Mouse (Mus musculus) heart, postnatal 10 days (tissue): ENCODE measurements around the gene Asap3. TPM values are rescaled to one million over a fixed set of nuclear protein-coding genes. Genes with fewer than 3 reads are reported as not detected.

Experiments used
- DNase-seq, 2 experiments: peaks; one replicate each; pipeline ENCODE4 v3.0.0; 2021
- intact Hi-C: fragments of 180-260 bp; cut with DNase I; formaldehyde crosslinking; loops from one replicate; pipeline ENCODE4 v1.15.1; 2025
- total RNA-seq, 2 experiments: library from RNA; stranded (reverse); gene quantifications; 2 replicates each; pipeline ENCODE4 v1.2.3; 2021

The Asap3 gene
- 10 to 100 TPM in 1 of 2 experiments, 1 to 10 TPM in 1; 5.7 to 10.8 TPM for total RNA-seq

- peak; percentile 97 to 98 for DNase-seq
- intact Hi-C loops: no loop called here
These were observed at the start of gene Asap3 for GRCm38 (mm10) chr4:136206033-136206893. Gene Asap3, plus strand, starts transcription at chr4:136206365.

GRCm38 (mm10) chr4:136158498-136158897 is 47.7 kb upstream of the Asap3 start:
- intact Hi-C loops: no loop called here
- DNase-seq: no peak

GRCm38 (mm10) chr4:136159802-136160397 is 46.3 kb upstream of the Asap3 start:
- peak; percentile 80 to 86 for DNase-seq
- intact Hi-C loops: loop anchor here (1.0 to 5.0 kb wide), 2 partner anchors 90 to 198 kb away; partner anchors contain the start of gene Gale

DNA sequence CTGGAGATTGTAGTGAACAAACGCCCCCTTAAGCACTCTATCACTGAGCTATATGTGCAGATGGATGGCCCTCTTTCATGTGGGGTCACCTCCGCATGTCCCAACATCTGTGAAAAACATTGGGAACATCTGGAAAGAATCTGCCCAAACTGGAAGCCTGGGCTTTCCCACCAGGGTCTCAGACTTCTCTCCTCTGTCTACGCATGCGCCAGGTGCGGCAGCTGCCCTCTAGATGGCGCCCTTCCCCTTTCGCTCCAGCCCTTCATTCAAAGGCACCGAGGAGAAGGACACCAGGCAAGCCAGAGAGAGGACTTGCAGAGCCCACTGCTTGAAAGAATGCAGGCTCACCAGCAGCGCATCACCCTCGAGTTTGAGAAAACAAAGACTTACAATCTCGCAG is 42.7 kb upstream of the Asap3 start:
- intact Hi-C loops: loop anchor here (1.0 to 5.0 kb wide), 2 partner anchors 37 to 201 kb away; partner anchors contain the start of gene Gale
- peak; percentile 89 to 95 for DNase-seq

DNA sequence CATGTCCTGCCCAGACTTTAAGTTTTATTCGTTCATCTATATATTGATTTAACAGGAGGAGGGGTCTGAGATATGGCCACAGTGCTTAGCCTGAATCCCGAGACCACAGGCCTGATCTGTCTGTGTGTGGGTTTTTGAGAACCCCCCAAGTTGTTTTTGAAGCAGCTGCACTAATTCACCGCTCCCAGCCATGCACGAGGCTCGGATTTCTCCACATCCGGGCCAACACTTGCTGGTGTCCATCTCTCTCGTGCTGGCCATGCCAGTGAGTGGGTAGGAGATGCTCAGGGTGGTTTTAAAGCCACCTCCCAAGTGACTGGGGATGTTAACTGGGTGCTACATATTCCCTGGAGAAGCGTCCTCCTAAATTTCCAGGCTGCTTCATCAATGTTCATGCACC is 41.2 kb upstream of the Asap3 start:
- no peak for DNase-seq
- intact Hi-C loops: loop anchor here (5.0 kb wide), 1 partner anchor 203 kb away; the partner anchor contains the start of gene Gale

GRCm38 (mm10) chr4:136167701-136168100 is 38.5 kb upstream of the Asap3 start:
- no peak for DNase-seq
- intact Hi-C loops: no loop called here

- DNase-seq: no peak
These were observed 35.8 kb upstream of the Asap3 start for GRCm38 (mm10) chr4:136170401-136170800.

DNA sequence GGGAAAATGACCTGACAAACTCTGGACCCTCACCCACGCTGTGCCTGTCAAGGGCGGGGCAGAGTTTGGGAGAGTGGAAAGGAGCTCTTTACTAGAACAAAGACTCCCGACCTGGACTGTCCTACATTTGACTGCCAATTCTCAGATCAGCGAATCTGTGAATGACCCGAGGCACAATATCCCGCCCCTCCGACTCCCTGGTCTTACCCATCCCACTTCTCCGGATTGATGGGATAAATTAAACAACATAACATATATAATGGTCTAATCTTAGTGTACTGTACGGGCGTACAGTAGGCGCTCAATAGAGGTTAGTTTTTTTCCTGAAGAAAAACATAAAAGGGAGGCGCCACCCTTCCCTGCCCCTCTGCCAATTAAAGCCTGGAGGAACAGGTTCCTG is 34.7 kb upstream of the Asap3 start:
- intact Hi-C loops: no loop called here
- DNase-seq: no peak

More at GRCm38 (mm10) chr4:136170401-136170800, 35.8 kb upstream of the Asap3 start:
- intact Hi-C loops: no loop called here

DNA sequence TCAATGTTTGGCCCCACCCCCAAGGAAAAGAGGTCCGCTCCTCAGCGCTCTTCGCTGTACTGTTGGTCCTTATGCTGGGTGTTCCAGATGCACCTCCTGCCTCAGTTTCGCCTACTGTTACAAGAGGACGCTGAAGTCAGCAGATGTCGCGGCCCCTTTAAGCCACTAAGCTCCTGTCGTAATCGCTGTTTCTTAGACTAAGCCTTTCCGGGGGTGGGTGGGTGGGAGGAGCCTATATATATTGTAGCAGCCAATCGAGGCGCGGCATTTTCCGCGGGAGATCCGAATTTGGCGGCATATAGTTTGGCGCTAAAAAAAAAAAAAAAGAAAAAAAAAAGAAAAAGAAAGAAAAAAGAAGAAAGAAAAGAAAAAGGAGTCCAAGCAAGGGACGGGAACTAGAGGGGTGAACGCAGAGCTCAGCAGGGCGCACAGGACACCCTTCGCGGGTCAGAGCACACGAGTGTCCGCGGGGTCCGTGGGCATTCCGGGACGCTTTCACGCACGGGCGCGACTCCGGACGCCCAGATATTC is 34.1 kb upstream of the Asap3 start, which contains the start of gene E2f2:
E2f2 (plus strand) TSS at position 384 of the 531 bp plus-strand sequence.
- intact Hi-C loops: no loop called here
- peak; percentile 74 to 81 for DNase-seq

- intact Hi-C loops: no loop called here
- peak; percentile 70 to 74 for DNase-seq
These were observed 33.5 kb upstream of the Asap3 start for GRCm38 (mm10) chr4:136172542-136173209.

DNA sequence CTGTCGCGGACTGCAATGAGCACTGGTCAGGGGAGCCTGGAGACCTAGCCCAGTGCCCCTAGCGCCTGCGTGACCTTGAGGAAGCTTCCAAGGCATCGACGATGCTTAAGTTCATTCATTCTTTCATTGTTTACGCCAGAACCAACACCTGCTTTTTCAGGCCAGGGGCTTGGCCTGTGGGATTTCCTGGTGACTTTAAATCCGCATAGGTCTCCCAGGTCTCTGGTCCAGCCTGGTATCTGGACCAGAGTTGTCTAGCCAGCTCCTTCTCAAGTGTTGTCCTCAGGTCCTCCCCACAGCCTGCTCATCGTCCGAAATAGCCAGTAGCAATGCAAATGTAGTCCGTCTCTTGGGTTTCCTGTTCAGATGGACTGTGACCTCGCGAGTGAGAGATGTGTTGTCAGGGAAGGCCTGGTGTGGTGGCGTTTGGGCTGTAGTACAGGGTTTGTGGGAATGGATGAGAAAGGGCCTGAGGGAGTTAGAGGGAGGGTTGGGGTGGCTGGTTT is 32.9 kb upstream of the Asap3 start:
- DNase-seq: no peak
- intact Hi-C loops: no loop called here

DNA sequence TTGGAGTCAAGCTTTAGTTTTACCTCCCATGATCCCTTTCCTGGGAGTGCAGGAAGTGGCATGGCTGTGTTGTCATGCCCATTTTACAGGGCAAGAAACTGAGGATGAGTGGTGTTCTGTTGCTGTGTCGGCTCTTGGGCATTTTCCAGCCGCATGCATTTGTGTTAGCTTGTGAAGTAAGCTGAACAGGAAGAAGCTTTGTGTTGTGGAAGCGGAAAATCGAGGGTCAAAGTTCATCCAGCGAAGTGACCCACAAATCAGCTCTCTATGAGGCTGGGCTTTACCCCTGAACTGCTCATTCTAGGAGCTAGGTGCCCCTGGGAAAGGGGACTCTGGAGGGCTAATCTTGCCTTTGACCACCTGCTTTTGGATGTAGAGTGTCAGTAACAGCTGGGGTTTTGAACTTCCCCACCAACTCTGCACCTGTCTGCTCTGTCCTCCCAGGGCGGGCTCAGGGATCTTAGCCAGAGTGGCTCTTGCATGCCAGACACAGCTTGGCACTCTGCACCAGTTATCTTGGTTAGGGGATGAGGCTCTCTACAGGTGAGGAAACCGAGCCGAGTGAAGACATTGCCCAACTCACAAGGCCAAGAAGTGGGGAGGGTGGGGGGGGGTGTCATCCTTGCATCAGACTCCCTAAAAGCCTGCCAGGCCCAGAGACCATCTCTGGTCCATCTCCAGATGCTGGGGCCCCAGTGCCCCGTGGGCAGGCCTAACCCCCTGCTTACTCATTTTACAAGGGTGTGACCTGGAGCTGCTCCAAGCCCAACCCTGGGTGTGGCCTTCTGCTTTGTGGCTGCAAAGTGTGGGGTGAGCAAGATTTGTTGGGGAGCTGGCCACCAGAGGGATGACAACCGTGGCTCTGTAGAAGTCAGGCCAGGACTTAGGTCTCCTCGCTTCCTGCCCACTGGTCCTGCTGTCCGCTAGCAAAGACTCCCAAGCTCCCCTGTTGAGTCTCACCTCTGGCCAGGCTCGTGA is 31.7 kb upstream of the Asap3 start:
- no peak for DNase-seq
- intact Hi-C loops: no loop called here

GRCm38 (mm10) chr4:136176022-136176552 is 30.1 kb upstream of the Asap3 start:
- intact Hi-C loops: no loop called here
- no peak for DNase-seq

DNA sequence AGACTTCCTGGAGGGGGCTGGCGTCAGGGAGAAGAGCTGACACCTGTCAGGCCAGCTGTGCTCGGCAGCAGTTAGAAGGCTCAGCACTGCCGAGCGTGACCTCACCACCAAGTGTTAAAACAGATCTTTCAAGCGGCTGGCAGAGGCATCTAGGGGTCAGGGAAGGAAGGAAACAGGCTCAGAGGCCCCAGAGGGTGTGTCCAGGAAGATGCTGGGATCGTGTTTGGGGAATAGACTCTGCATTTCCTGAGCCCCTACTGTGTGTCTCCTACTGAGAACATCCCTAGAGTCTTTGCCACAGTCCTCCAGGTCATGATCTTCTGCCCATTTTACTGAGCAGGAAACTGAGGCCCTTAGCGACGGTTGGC is 28.9 kb upstream of the Asap3 start:
- intact Hi-C loops: no loop called here
- peak; percentile 56 to 65 for DNase-seq

GRCm38 (mm10) chr4:136177612-136178474 is 28.3 kb upstream of the Asap3 start:
- intact Hi-C loops: no loop called here
- peak; percentile 57 to 74 for DNase-seq

DNA sequence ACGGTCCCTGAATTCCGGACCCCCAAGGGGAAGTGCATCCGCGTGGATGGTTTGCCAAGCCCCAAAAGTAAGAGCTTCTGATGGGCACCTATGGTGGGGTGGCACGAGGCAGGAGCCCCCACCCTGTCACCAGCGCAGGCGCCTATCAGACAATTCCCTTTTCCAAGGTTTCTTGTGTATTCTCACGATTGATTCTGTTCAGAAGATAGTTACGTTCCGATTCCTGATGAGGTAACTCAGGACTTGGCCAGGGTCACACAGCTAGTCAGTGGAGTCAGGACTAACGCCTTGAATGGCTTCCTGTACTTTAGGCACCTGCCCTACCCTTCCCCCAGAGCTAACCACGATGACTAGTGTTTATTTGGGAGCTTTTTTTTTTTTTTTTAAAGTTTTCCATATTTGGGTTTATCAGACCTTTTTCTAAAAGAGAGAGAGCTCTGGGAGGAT is 27.7 kb upstream of the Asap3 start:
- intact Hi-C loops: no loop called here
- no peak for DNase-seq

DNA sequence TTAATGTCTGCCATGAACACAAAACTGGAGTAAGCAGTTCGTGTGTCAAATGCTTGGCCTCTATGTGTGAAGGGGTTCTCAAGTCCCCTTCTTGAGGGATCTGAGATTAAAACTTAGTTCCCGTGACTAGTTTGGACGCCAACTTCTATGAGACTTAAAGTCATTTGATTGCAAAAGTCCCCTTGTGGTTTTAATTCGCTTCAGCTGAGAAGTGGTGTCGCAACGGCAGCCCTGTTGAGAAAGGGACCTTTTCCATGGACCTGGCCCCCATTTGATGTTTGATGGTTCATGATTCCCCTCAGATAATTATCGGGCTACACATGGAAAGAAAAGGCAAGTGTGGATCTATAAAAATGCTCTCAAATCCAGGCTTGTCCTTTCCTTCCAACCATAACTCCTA is 26.7 kb upstream of the Asap3 start:
- intact Hi-C loops: no loop called here
- DNase-seq: no peak

- peak; percentile 87 to 93 for DNase-seq
- intact Hi-C loops: no loop called here
These were observed 26.2 kb upstream of the Asap3 start for GRCm38 (mm10) chr4:136179998-136180397.
